Mouse (Mus musculus): Measurements from ENCODE around the gene Ehd1.

DNA sequence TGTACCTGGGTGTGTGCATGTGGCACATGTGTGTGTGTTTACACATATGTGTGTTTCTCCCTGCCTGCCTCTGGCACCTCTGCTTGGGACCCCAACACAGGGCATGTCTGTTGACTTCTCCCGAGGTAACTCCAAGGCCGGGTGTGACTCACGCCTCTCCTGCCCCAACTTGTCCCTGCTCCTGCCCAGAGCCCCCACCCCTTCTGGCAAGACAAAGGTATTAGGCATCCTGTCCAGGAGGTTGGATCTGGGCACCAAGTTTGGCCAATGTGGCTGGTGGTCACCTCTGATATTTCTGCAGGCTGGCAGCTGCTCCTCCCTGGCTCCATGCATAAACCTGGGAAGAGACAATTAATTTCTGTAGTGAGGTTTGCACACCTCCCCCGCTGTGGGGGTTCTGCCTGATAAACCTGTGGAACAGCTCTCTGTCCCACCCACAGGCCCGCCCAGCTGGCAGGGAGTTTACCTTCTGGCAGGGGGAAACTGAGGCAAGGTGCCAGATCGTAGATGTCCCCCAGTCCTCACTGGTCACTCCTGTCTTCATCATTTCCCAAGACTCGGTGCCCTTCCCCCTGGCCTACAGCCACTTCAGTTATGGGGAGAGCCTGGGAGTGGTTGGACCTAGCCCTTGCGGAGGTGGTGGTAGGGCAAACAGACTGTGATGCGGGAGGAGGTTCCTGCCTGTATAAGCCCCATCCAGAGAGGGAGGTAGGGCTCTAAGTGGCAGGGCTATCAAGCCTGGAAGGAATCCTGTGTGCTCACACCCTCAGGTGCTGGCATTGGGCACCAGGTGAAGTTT, 31.4 kb downstream of the Ehd1 start:
- TF ChIP-seq HCFC1 (IDR thresholded peaks at IDR 0.05; ENCODE audit: low read depth, low read length), result no peak
- TF ChIP-seq ETS1 (IDR thresholded peaks at IDR 0.05; ENCODE audit: low read depth, low read length), result no peak
- no peak for TF ChIP-seq POLR2A (IDR thresholded peaks at IDR 0.05; ENCODE audit: control insufficient read depth in 1 of 2, insufficient read depth in 1 of 2, low read depth in 1 of 2, low read length in 2 of 2, poor library complexity in 1 of 2)
- no peak for TF ChIP-seq CHD2 (IDR thresholded peaks at IDR 0.05; ENCODE audit: low read length)
- no peak for TF ChIP-seq TCF12 (IDR thresholded peaks at IDR 0.05; ENCODE audit: low read depth, low read length)
- TF ChIP-seq CTCF (IDR thresholded peaks at IDR 0.05 in 2 of 3, conservative IDR thresholded peaks at IDR 0.05 in 1 of 3; ENCODE audit: control insufficient read depth in 1 of 3, insufficient read depth in 1 of 3, low read depth in 2 of 3, low read length in 3 of 3, poor library complexity in 1 of 3, severe bottlenecking in 1 of 3), result no peak
- TF ChIP-seq ZNF384 (IDR thresholded peaks at IDR 0.05; ENCODE audit: low read depth, low read length), result no peak
- TF ChIP-seq KAT2A (conservative IDR thresholded peaks at IDR 0.05; ENCODE audit: low read depth, low read length), result no peak
- TF ChIP-seq ZKSCAN1 (IDR thresholded peaks at IDR 0.05; ENCODE audit: low read depth, low read length), result no peak
- no peak for TF ChIP-seq EP300 (IDR thresholded peaks at IDR 0.05; ENCODE audit: low read depth in 1 of 2, low read length in 2 of 2)
- TF ChIP-seq SIN3A (IDR thresholded peaks at IDR 0.05; ENCODE audit: low read length), result no peak
